Mouse (Mus musculus) gastrocnemius, postnatal 14 days (tissue): Measurements from ENCODE around the gene Olfr1323. TPM values are rescaled to one million over a fixed set of nuclear protein-coding genes. Genes with fewer than 3 reads are reported as not detected.

Experiments
- DNase-seq: peaks from one replicate; pipeline ENCODE4 v3.0.0; 2021; ENCODE audit warnings: mixed read lengths
- intact Hi-C: fragments of 180-260 bp; cut with DNase I; formaldehyde crosslinking; loops from one replicate; pipeline ENCODE4 v1.15.1; 2025; ENCODE audit warnings: low total_unique reads
- long read RNA-seq, 2 experiments: library from polyadenylated mRNA; stranded (forward); transcript quantifications; one replicate each; pipeline ENCODE4 v2.0.0; 2021
- total RNA-seq, 2 experiments: library from RNA; stranded (reverse); gene quantifications; 2 replicates each; pipeline ENCODE4 v1.2.3; 2021

The Olfr1323 gene
- total RNA-seq, result not detected
- long read RNA-seq, experiment 1, result 0 reads
- long read RNA-seq, experiment 2, result 0 reads

DNA sequence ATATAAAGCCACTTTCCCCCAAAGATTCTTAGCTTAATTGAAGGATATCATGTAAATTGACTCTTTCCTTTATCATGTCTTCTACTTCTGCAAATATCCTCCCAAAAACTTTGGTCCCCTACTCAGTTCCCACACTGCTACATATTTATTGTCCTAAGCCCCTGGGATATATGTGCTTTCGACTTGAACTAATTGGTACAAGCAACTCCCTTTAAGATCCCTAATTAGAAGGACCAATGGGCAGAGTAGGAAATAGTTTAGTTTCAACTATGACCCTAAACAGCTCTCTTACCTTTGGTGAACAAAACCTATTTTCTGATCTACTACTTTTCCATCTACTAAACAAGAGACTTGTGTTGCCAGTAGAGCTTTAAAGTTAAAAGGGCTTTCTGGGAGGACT, at the start of gene Olfr1323:
Gene Olfr1323 (minus strand): TSS at position 101 of the 400 bp plus-strand sequence.
- intact Hi-C loops, result no loop called here
- no peak for DNase-seq

- intact Hi-C loops, result no loop called here
- DNase-seq, result no peak
These were observed 6.9 kb downstream of the Olfr1323 start for GRCm38 (mm10) chrX:50012242-50012641.

Other genes with a start within 250 kb of the Olfr1323 start
- 10 to 100 TPM; 12.0 to 12.3 TPM for gene Igsf1, start 221.6 kb downstream of the Olfr1323 start, total RNA-seq
- not detected for gene Olfr1322, start 127.9 kb downstream of the Olfr1323 start, total RNA-seq